In genomic region chr7:6383044-6383455, GRCm38 (mm10) we compare ENCODE assay signal across 8 mouse cellular contexts. TPM values are rescaled to one million over a fixed set of nuclear protein-coding genes. Genes with fewer than 3 reads are reported as not detected.
DNase-seq lines count a peak whose midpoint lies in the region; ATAC-seq lines count a peak whose summit lies in the region.

Zfp28 (plus strand) TSS chr7:6383295.

- peak within 1 kb of the TSS; percentile 63 for H3K4me3 ChIP-seq in hindbrain, embryonic 16.5 days (ENCODE audit: low read length)
- peak within 1 kb of the TSS; percentile 47 for H3K4me3 ChIP-seq in macrophage (ENCODE audit: inconsistent target)

- peak within 1 kb of the TSS; percentile 45; the same call in 1 of the 2 replicates for H3K27ac ChIP-seq in hindbrain, embryonic 16.5 days (ENCODE audit: low read depth, low read length)
- H3K27ac ChIP-seq in macrophage, result peak within 1 kb of the TSS; percentile 21; the same call in 1 of the 2 replicates

- peaks cover 8% of the 10 kb centered on the region; the same call in 1 of the 2 replicates for H3K36me3 ChIP-seq in hindbrain, embryonic 16.5 days (ENCODE audit: control insufficient read depth, insufficient read depth, low read length)
- peaks cover 8% of the 10 kb centered on the region; the same call in 1 of the 2 replicates for H3K36me3 ChIP-seq in macrophage (ENCODE audit: inconsistent target)

- H3K9me3 ChIP-seq in hindbrain, embryonic 16.5 days (ENCODE audit: control insufficient read depth, low read length), result no peaks in the 10 kb centered on the region

- peak; percentile 85 for DNase-seq in T-cell, adult 2 months (ENCODE audit: low spot score)
- DNase-seq in cerebellum, postnatal 36 days, result peak; percentile 88 to 90
- peak; percentile 89 to 91 for DNase-seq in frontal cortex, postnatal 36 days (ENCODE audit: low spot score in 2 of 2)
- DNase-seq in left cerebral cortex, adult 18-20 months (ENCODE audit: low spot score in 2 of 2), result peak; percentile 87 to 89
- peak; percentile 91 for DNase-seq in right cerebral cortex, adult 18-20 months
- DNase-seq in urinary bladder, postnatal 10 days (ENCODE audit: low spot score), result peak; percentile 67

- peak within 1 kb of the TSS; percentile 76 for H3K9ac ChIP-seq in hindbrain, embryonic 16.5 days (ENCODE audit: low read depth, low read length)

- under 1% methylated on average over 23 of the region's 28 CpGs for WGBS in hindbrain, embryonic 16.5 days
- 0% methylated on average over 28 of the region's 28 CpGs for WGBS in macrophage (ENCODE audit: missing documents)

- H3K27me3 ChIP-seq in hindbrain, embryonic 16.5 days (replicated peaks; ENCODE audit: control insufficient read depth, insufficient read depth, low read length), result no peaks in the 10 kb centered on the region

- peaks cover 6% of the 10 kb centered on the region for H3K4me1 ChIP-seq in hindbrain, embryonic 16.5 days (ENCODE audit: control insufficient read depth, insufficient read depth, low read depth, low read length)

- peak within 1 kb of the TSS; percentile 78 for H3K4me2 ChIP-seq in hindbrain, embryonic 16.5 days (ENCODE audit: low read length)

- ATAC-seq in hindbrain, embryonic 16.5 days, result peak; percentile 94

- no peaks in the 10 kb centered on the region for H3K79me2 ChIP-seq in macrophage (ENCODE audit: inconsistent target)

RNA-seq across cellular contexts. Expression of gene Zfp28, which starts in this region (rescaled TPM):
- polyA plus RNA-seq in hindbrain, embryonic 16.5 days (2015; fragmentation: Nextera tagmentation; extraction: Ambion mirVana), result 11.8 and 13.4 TPM in 2 replicates
- total RNA-seq in left cerebral cortex, adult 18-20 months (2021), result 1 to 10 TPM; 7.7 to 8.6 TPM
- total RNA-seq in macrophage (2018; cell fraction: chromatin; rRNA removed), result 10 to 100 TPM; 15.3 to 73.2 (median 39.6) TPM
- total RNA-seq in macrophage (2018; cell fraction: cytosol; rRNA removed), result 1 to 10 TPM; 1.7 to 8.3 (median 4.2) TPM
- 10 to 100 TPM in 22 of 26 experiments, 1 to 10 TPM in 4; 5.6 to 42.7 (median 18.0) TPM for total RNA-seq in macrophage (2018; cell fraction: nucleus; rRNA removed)
- polyA plus RNA-seq in macrophage (2018), result 6.1 to 7.1 TPM (median 6.9 TPM) in 3 replicates

Comparison
In these comparisons a context has a peak if more than half of its experiments do, and no peak if none do; other contexts are left out.
1. Peak in every context shown above with its lines: DNase-seq, ATAC-seq, H3K4me3 ChIP-seq and H3K27ac ChIP-seq.